Mouse (Mus musculus): ENCODE measurements around the gene Hbb-bt. TPM values are rescaled to one million over a fixed set of nuclear protein-coding genes. Genes with fewer than 3 reads are reported as not detected.
"Not testable (repeated sequence)": the region's sequence is repeated elsewhere in the genome, so short reads cannot be mapped to it uniquely, and the experiment has no call there.

The Hbb-bt gene
- polyA plus RNA-seq, 1 experiment from 2014 or later = 1,407 TPM

- Histone ChIP-seq H3K27me3 (no peaks in the 10 kb centered on the region), H3K27ac (replicated peaks) (no peak overlapping the region), H3K9ac (replicated peaks) (no peak overlapping the region), H3K36me3 (no peaks in the 10 kb centered on the region), H3K4me1 (no peaks in the 10 kb centered on the region), H3K4me2 (replicated peaks) (no peak overlapping the region), H3K9me3 (no peaks in the 10 kb centered on the region), H3K4me3 (no peak overlapping the region)
- WGBS = 19% methylated on average over 4 of the region's 4 CpGs
- no peak for ATAC-seq (replicated peaks)
These were observed 21.0 kb downstream of the Hbb-bt start for GRCm38 (mm10) chr7:103792669-103793388.

DNA sequence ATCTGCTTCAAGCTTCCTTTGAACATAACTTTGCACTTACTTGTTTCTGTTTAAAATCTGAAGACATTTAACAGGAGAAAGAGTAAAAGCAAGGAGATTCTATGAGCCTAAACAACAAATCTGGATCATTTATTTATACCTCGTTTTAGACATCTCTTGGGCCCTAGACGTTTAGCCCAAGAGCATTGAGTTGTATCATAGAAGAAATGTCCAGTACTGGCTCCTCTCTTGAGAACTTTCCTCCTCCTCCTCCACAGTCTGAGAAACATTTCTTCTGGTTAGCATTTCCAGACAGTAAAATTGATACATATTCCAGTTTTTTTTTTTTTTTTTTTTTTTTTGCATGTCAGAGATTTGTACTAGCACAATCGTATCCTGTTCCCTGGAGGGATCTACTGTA, 22.1 kb downstream of the Hbb-bt start, which contains the start of gene Olfr67:
Gene Olfr67, minus strand, starts transcription at position 101 of the 400 bp plus-strand sequence.
- WGBS = 88% methylated on average over 3 of the region's 3 CpGs

GRCm38 (mm10) chr7:103779598-103779997, 34.2 kb downstream of the Hbb-bt start, which contains the start of gene Olfr68:
Gene Olfr68, minus strand, starts transcription at chr7:103779698.
- Histone ChIP-seq H3K36me3 (no peaks in the 10 kb centered on the region), H3K4me3 (no peak within 1 kb of the TSS), H3K4me2 (replicated peaks) (no peak within 1 kb of the TSS), H3K27ac (replicated peaks) (no peak within 1 kb of the TSS), H3K27me3 (no peaks in the 10 kb centered on the region), H3K4me1 (no peaks in the 10 kb centered on the region), H3K9me3 (no peaks in the 10 kb centered on the region), H3K9ac (replicated peaks) (no peak within 1 kb of the TSS)
- WGBS = 79% methylated on average over 3 of the region's 3 CpGs
- no peak for ATAC-seq (replicated peaks)

More for the DNA sequence above, 22.1 kb downstream of the Hbb-bt start, which contains the start of gene Olfr67:
- Histone ChIP-seq H3K4me3 (no peak within 1 kb of the TSS), H3K4me1 (no peaks in the 10 kb centered on the region), H3K27ac (replicated peaks) (no peak within 1 kb of the TSS), H3K9ac (replicated peaks) (no peak within 1 kb of the TSS), H3K9me3 (no peaks in the 10 kb centered on the region), H3K4me2 (replicated peaks) (no peak within 1 kb of the TSS), H3K27me3 (no peaks in the 10 kb centered on the region), H3K36me3 (no peaks in the 10 kb centered on the region)
- no peak for ATAC-seq (replicated peaks)

- not testable (repeated sequence) for H3K9me3 ChIP-seq; H3K4me2 ChIP-seq (replicated peaks); ATAC-seq (replicated peaks); H3K4me3 ChIP-seq; H3K36me3 ChIP-seq; H3K9ac ChIP-seq (replicated peaks); H3K27ac ChIP-seq (replicated peaks); H3K4me1 ChIP-seq; H3K27me3 ChIP-seq
- 90% methylated on average over 4 of the region's 4 CpGs for WGBS
These were observed 36.1 kb downstream of the Hbb-bt start for GRCm38 (mm10) chr7:103777652-103778051.

GRCm38 (mm10) chr7:103771494-103771893, 42.3 kb downstream of the Hbb-bt start, which contains the start of gene Olfr69:
Gene Olfr69, minus strand, starts transcription at chr7:103771594.
- 68% methylated on average over 2 of the region's 2 CpGs for WGBS
- H3K9me3 ChIP-seq = no peaks in the 10 kb centered on the region
- no peaks in the 10 kb centered on the region for H3K4me1 ChIP-seq

DNA sequence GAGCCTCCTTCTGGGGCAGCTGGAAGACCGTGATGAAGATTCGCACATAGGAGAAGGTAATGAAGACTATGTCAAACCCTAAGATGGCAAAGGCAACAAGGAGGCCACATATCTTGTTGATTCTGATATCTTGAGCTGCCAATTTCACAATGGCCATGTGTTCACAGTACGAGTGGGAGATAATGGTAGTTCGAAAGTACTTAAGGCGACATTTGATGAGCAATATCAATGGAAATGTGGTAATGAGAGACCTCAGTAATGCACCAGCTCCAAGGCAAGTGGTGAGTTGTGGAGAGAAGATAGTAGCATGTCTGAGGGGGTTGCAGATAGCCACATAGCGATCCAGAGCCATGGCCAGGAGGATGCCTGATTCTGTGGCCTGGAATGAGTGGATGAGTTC, 46.1 kb downstream of the Hbb-bt start:
- not testable (repeated sequence) for H3K36me3 ChIP-seq; H3K27ac ChIP-seq (replicated peaks); H3K27me3 ChIP-seq; ATAC-seq (replicated peaks); H3K9ac ChIP-seq (replicated peaks); H3K4me1 ChIP-seq; H3K9me3 ChIP-seq; H3K4me2 ChIP-seq (replicated peaks); H3K4me3 ChIP-seq
- 87% methylated on average over 6 of the region's 6 CpGs for WGBS

More at GRCm38 (mm10) chr7:103771494-103771893, 42.3 kb downstream of the Hbb-bt start, which contains the start of gene Olfr69:
- no peak within 1 kb of the TSS for H3K27ac ChIP-seq (replicated peaks)
- no peaks in the 10 kb centered on the region for H3K36me3 ChIP-seq
- H3K4me2 ChIP-seq (replicated peaks) = no peak within 1 kb of the TSS
- no peaks in the 10 kb centered on the region for H3K27me3 ChIP-seq
- ATAC-seq (replicated peaks) = no peak
- no peak within 1 kb of the TSS for H3K9ac ChIP-seq (replicated peaks)
- H3K4me3 ChIP-seq = no peak within 1 kb of the TSS

Other genes with a start within 250 kb of the Hbb-bt start
- gene Olfr616, start 244.9 kb downstream of the Hbb-bt start, polyA plus RNA-seq (2015; fragmentation: Nextera tagmentation; extraction: Ambion mirVana) = not detected in 2 replicates
- gene Olfr617, start 240.9 kb downstream of the Hbb-bt start, polyA plus RNA-seq (2015; fragmentation: Nextera tagmentation; extraction: Ambion mirVana) = not detected in 2 replicates
- not detected in 2 replicates for gene Olfr618, start 223.9 kb downstream of the Hbb-bt start, polyA plus RNA-seq (2015; fragmentation: Nextera tagmentation; extraction: Ambion mirVana)
- not detected in 2 replicates for gene Olfr619, start 213.4 kb downstream of the Hbb-bt start, polyA plus RNA-seq (2015; fragmentation: Nextera tagmentation; extraction: Ambion mirVana)
- gene Olfr620, start 201.5 kb downstream of the Hbb-bt start, polyA plus RNA-seq (2015; fragmentation: Nextera tagmentation; extraction: Ambion mirVana) = not detected in 2 replicates
- not detected in 2 replicates for gene Olfr622, start 171.3 kb downstream of the Hbb-bt start, polyA plus RNA-seq (2015; fragmentation: Nextera tagmentation; extraction: Ambion mirVana)
- gene Olfr623, start 150.3 kb downstream of the Hbb-bt start, polyA plus RNA-seq (2015; fragmentation: Nextera tagmentation; extraction: Ambion mirVana) = not detected in 2 replicates
- gene Olfr624, start 142.8 kb downstream of the Hbb-bt start, polyA plus RNA-seq (2015; fragmentation: Nextera tagmentation; extraction: Ambion mirVana) = not detected in 2 replicates
- not detected in 2 replicates for gene Olfr625-ps1, start 131.3 kb downstream of the Hbb-bt start, polyA plus RNA-seq (2015; fragmentation: Nextera tagmentation; extraction: Ambion mirVana)
- not detected in 2 replicates for gene Olfr243, start 99.3 kb downstream of the Hbb-bt start, polyA plus RNA-seq (2015; fragmentation: Nextera tagmentation; extraction: Ambion mirVana)
- not detected in 2 replicates for gene Olfr628, start 83.6 kb downstream of the Hbb-bt start, polyA plus RNA-seq (2015; fragmentation: Nextera tagmentation; extraction: Ambion mirVana)
- gene Olfr629, start 69.1 kb downstream of the Hbb-bt start, polyA plus RNA-seq (2015; fragmentation: Nextera tagmentation; extraction: Ambion mirVana) = not detected in 2 replicates
- gene Olfr630, start 56.7 kb downstream of the Hbb-bt start, polyA plus RNA-seq (2015; fragmentation: Nextera tagmentation; extraction: Ambion mirVana) = not detected in 2 replicates
- not detected in 2 replicates for gene Olfr69, start 42.4 kb downstream of the Hbb-bt start, polyA plus RNA-seq (2015; fragmentation: Nextera tagmentation; extraction: Ambion mirVana)
- gene Olfr68, start 34.3 kb downstream of the Hbb-bt start, polyA plus RNA-seq (2015; fragmentation: Nextera tagmentation; extraction: Ambion mirVana) = not detected in 2 replicates
- not detected in 2 replicates for gene Olfr67, start 22.2 kb downstream of the Hbb-bt start, polyA plus RNA-seq (2015; fragmentation: Nextera tagmentation; extraction: Ambion mirVana)
- 3,597 and 4,102 TPM in 2 replicates for gene Hbb-bs, start 14.1 kb upstream of the Hbb-bt start, polyA plus RNA-seq (2015; fragmentation: Nextera tagmentation; extraction: Ambion mirVana)
- not detected in 2 replicates for gene Hbb-bh2, start 26.5 kb upstream of the Hbb-bt start, polyA plus RNA-seq (2015; fragmentation: Nextera tagmentation; extraction: Ambion mirVana)
- 1.1 and 2.1 TPM in 2 replicates for gene Hbb-bh1, start 29.2 kb upstream of the Hbb-bt start, polyA plus RNA-seq (2015; fragmentation: Nextera tagmentation; extraction: Ambion mirVana)
- gene Hbb-y, start 39.2 kb upstream of the Hbb-bt start, polyA plus RNA-seq (2015; fragmentation: Nextera tagmentation; extraction: Ambion mirVana) = 114 and 201 TPM in 2 replicates
- gene Olfr66, start 72.3 kb upstream of the Hbb-bt start, polyA plus RNA-seq (2015; fragmentation: Nextera tagmentation; extraction: Ambion mirVana) = not detected in 2 replicates
- not detected in 2 replicates for gene Olfr64, start 80.5 kb upstream of the Hbb-bt start, polyA plus RNA-seq (2015; fragmentation: Nextera tagmentation; extraction: Ambion mirVana)
- not detected in 2 replicates for gene Olfr65, start 89.5 kb upstream of the Hbb-bt start, polyA plus RNA-seq (2015; fragmentation: Nextera tagmentation; extraction: Ambion mirVana)
- not detected in 2 replicates for gene Olfr631, start 114.8 kb upstream of the Hbb-bt start, polyA plus RNA-seq (2015; fragmentation: Nextera tagmentation; extraction: Ambion mirVana)
- gene Olfr632, start 120.4 kb upstream of the Hbb-bt start, polyA plus RNA-seq (2015; fragmentation: Nextera tagmentation; extraction: Ambion mirVana) = not detected in 2 replicates
- not detected in 2 replicates for gene Olfr633, start 130.4 kb upstream of the Hbb-bt start, polyA plus RNA-seq (2015; fragmentation: Nextera tagmentation; extraction: Ambion mirVana)
- not detected in 2 replicates for gene Olfr635, start 157.2 kb upstream of the Hbb-bt start, polyA plus RNA-seq (2015; fragmentation: Nextera tagmentation; extraction: Ambion mirVana)
- gene Olfr638, start 184.8 kb upstream of the Hbb-bt start, polyA plus RNA-seq (2015; fragmentation: Nextera tagmentation; extraction: Ambion mirVana) = not detected in 2 replicates
- gene Olfr639, start 203.3 kb upstream of the Hbb-bt start, polyA plus RNA-seq (2015; fragmentation: Nextera tagmentation; extraction: Ambion mirVana) = not detected in 2 replicates
- gene Olfr640, start 211.6 kb upstream of the Hbb-bt start, polyA plus RNA-seq (2015; fragmentation: Nextera tagmentation; extraction: Ambion mirVana) = not detected in 2 replicates
- gene Olfr641, start 221.4 kb upstream of the Hbb-bt start, polyA plus RNA-seq (2015; fragmentation: Nextera tagmentation; extraction: Ambion mirVana) = not detected in 2 replicates
- gene Olfr642, start 238.7 kb upstream of the Hbb-bt start, polyA plus RNA-seq (2015; fragmentation: Nextera tagmentation; extraction: Ambion mirVana) = not detected in 2 replicates
- not detected in 2 replicates for gene 4930516K23Rik, start 247.4 kb upstream of the Hbb-bt start, polyA plus RNA-seq (2015; fragmentation: Nextera tagmentation; extraction: Ambion mirVana)